Mouse (Mus musculus) bone marrow, adult 2 months (tissue): ENCODE data around the gene Vcan. TPM values are rescaled to one million over a fixed set of nuclear protein-coding genes. Genes with fewer than 3 reads are reported as not detected.
A peak's percentile ranks its signal among the peaks of the same experiment; 100 is the strongest.

Source experiments
- H3K27ac ChIP-seq: fragments of 200-500 bp; 2 replicates; pipeline ENCODE4 v1.5.1; 2012; ENCODE audit warnings: low read depth, mild to moderate bottlenecking, control low read depth, inconsistent platforms, low read length; ENCODE audit not compliant: control insufficient read depth, poor library complexity, insufficient read depth
- H3K4me1 ChIP-seq: fragments of 200-500 bp; 2 replicates; pipeline ENCODE4 v1.6.1; 2011; ENCODE audit warnings: low read length; ENCODE audit not compliant: control insufficient read depth, insufficient read depth
- H3K4me3 ChIP-seq: fragments of 200-500 bp; replicated peaks from 2 replicates; pipeline ENCODE3; 2011; ENCODE audit warnings: mild to moderate bottlenecking, low read depth, low read length, control low read depth; ENCODE audit not compliant: control insufficient read depth
- CTCF ChIP-seq: fragments of 200-500 bp; IDR thresholded peaks from 2 replicates; pipeline ENCODE4 v1.5.1; 2011; ENCODE audit warnings: low read length, control low read depth; ENCODE audit not compliant: control insufficient read depth, insufficient read depth
- POLR2A ChIP-seq: fragments of 200-500 bp; IDR thresholded peaks from 2 replicates; pipeline ENCODE4 v1.6.1; 2011; ENCODE audit warnings: low read depth, mild to moderate bottlenecking, control low read depth, low read length, borderline replicate concordance; ENCODE audit not compliant: control insufficient read depth
- WGBS: fragments of 180-500 bp; shearing (Covaris S2); methylation state at CpG from one replicate; pipeline ENCODE4 v1.1.7; 2018; 5-methylcytosine and 5-hydroxymethylcytosine counted together
- polyA plus RNA-seq: library from polyadenylated mRNA; stranded (reverse); fragments of >200 nt; gene quantifications from 2 replicates; pipeline ENCODE4 v1.2.4, GENCODE M21; 2011; ENCODE audit warnings: low replicate concordance; ENCODE audit not compliant: missing spikeins, insufficient read depth, insufficient read length

Gene Vcan
- polyA plus RNA-seq, 1 experiment, result 3.5 TPM

- TF ChIP-seq CTCF (no peak), POLR2A (peak; percentile 32; the same call in 1 of the 2 replicates)
- 3% methylated on average over 31 of the region's 31 CpGs for WGBS
- Histone ChIP-seq H3K27ac (peak overlapping the region; percentile 78), H3K4me3 (peak overlapping the region; percentile 90), H3K4me1 (no peaks in the 10 kb centered on the region)
Observed at GRCm38 (mm10) chr13:89738776-89739695, 3.3 kb downstream of the Vcan start.

- no peak for TF ChIP-seq POLR2A
- TF ChIP-seq CTCF, result no peak
- Histone ChIP-seq H3K4me1 (no peaks in the 10 kb centered on the region), H3K27ac (no peak overlapping the region), H3K4me3 (no peak overlapping the region)
- 42% methylated on average over 2 of the region's 2 CpGs for whole genome bisulfite sequencing
Observed at GRCm38 (mm10) chr13:89738275-89738674, 4.0 kb downstream of the Vcan start.

- no peaks in the 10 kb centered on the region for H3K4me1 ChIP-seq
- 79% methylated on average over 5 of the region's 5 CpGs for WGBS
- no peak overlapping the region for H3K27ac ChIP-seq
- no peak for TF ChIP-seq CTCF
- TF ChIP-seq POLR2A, result no peak
- no peak overlapping the region for H3K4me3 ChIP-seq
Observed at GRCm38 (mm10) chr13:89735111-89735510, 7.2 kb downstream of the Vcan start.

- 77% methylated on average over 2 of the region's 2 CpGs for WGBS
- no peak overlapping the region for H3K4me3 ChIP-seq
- no peaks in the 10 kb centered on the region; the same call in 1 of the 2 replicates for H3K4me1 ChIP-seq
- TF ChIP-seq CTCF, result no peak
- TF ChIP-seq POLR2A, result no peak
- H3K27ac ChIP-seq, result no peak overlapping the region
Observed at GRCm38 (mm10) chr13:89726492-89726891, 15.8 kb downstream of the Vcan start.

- 45% methylated on average over 3 of the region's 3 CpGs for WGBS
- Histone ChIP-seq H3K4me3 (no peak overlapping the region), H3K4me1 (no peaks in the 10 kb centered on the region; the same call in 1 of the 2 replicates), H3K27ac (no peak overlapping the region)
- TF ChIP-seq CTCF (no peak), POLR2A (no peak)
Observed at GRCm38 (mm10) chr13:89720497-89720896, 21.8 kb downstream of the Vcan start.

- no peaks in the 10 kb centered on the region for H3K4me1 ChIP-seq
- 72% methylated on average over 4 of the region's 4 CpGs for WGBS
- no peak for TF ChIP-seq POLR2A
- no peak for TF ChIP-seq CTCF
- no peak overlapping the region for H3K27ac ChIP-seq
- no peak overlapping the region for H3K4me3 ChIP-seq
Observed at GRCm38 (mm10) chr13:89709497-89710201, 32.7 kb downstream of the Vcan start.

- TF ChIP-seq CTCF, result no peak
- no peak for TF ChIP-seq POLR2A
- 62% methylated on average over 7 of the region's 7 CpGs for WGBS
Observed at GRCm38 (mm10) chr13:89708151-89708927, 34.0 kb downstream of the Vcan start.

GRCm38 (mm10) chr13:89702395-89702794 is 39.9 kb downstream of the Vcan start:
- H3K27ac ChIP-seq, result no peak overlapping the region
- TF ChIP-seq CTCF (no peak), POLR2A (no peak)
- 80% methylated on average over 4 of the region's 4 CpGs for WGBS
- H3K4me1 ChIP-seq, result no peaks in the 10 kb centered on the region
- H3K4me3 ChIP-seq, result no peak overlapping the region

More at GRCm38 (mm10) chr13:89708151-89708927, 34.0 kb downstream of the Vcan start:
- Histone ChIP-seq H3K4me1 (no peaks in the 10 kb centered on the region), H3K4me3 (no peak overlapping the region), H3K27ac (no peak overlapping the region)
